Mouse (Mus musculus) olfactory bulb, adult 2 months (tissue): ENCODE data around the gene Slc2a12. TPM values are rescaled to one million over a fixed set of nuclear protein-coding genes. Genes with fewer than 3 reads are reported as not detected.

Source experiments
- H3K27ac ChIP-seq: fragments of 200-500 bp; 2 replicates; pipeline ENCODE4 v1.5.1; 2012; ENCODE audit warnings: low read depth, low read length; ENCODE audit not compliant: insufficient read depth
- H3K4me1 ChIP-seq: fragments of 200-500 bp; 2 replicates; pipeline ENCODE4 v1.6.1; 2012; ENCODE audit warnings: low read length; ENCODE audit not compliant: control insufficient read depth, insufficient read depth
- H3K4me3 ChIP-seq: fragments of 200-500 bp; 2 replicates; pipeline ENCODE4 v1.5.1; 2012; ENCODE audit warnings: mild to moderate bottlenecking, low read depth, low read length, moderate library complexity; ENCODE audit not compliant: insufficient read depth
- CTCF ChIP-seq: fragments of 200-500 bp; IDR thresholded peaks from 2 replicates; pipeline ENCODE4 v1.5.1; 2012; ENCODE audit warnings: low read depth, mild to moderate bottlenecking, low read length, moderate library complexity; ENCODE audit not compliant: insufficient read depth
- POLR2A ChIP-seq: fragments of 200-500 bp; IDR thresholded peaks from 2 replicates; pipeline ENCODE4 v1.6.1; 2012; ENCODE audit warnings: mild to moderate bottlenecking, low read depth, low read length, moderate library complexity; ENCODE audit not compliant: insufficient read depth
- WGBS: fragments of 180-500 bp; shearing (Covaris S2); methylation state at CpG from one replicate; pipeline ENCODE4 v1.1.7; 2018; 5-methylcytosine and 5-hydroxymethylcytosine counted together
- polyA plus RNA-seq: library from polyadenylated mRNA; stranded (reverse); fragments of >200 nt; gene quantifications from 2 replicates; pipeline ENCODE4 v1.2.4, GENCODE M21; 2012; ENCODE audit warnings: low replicate concordance; ENCODE audit not compliant: missing spikeins, insufficient read depth, insufficient read length

The Slc2a12 gene
- polyA plus RNA-seq, 1 experiment, result not detected

DNA sequence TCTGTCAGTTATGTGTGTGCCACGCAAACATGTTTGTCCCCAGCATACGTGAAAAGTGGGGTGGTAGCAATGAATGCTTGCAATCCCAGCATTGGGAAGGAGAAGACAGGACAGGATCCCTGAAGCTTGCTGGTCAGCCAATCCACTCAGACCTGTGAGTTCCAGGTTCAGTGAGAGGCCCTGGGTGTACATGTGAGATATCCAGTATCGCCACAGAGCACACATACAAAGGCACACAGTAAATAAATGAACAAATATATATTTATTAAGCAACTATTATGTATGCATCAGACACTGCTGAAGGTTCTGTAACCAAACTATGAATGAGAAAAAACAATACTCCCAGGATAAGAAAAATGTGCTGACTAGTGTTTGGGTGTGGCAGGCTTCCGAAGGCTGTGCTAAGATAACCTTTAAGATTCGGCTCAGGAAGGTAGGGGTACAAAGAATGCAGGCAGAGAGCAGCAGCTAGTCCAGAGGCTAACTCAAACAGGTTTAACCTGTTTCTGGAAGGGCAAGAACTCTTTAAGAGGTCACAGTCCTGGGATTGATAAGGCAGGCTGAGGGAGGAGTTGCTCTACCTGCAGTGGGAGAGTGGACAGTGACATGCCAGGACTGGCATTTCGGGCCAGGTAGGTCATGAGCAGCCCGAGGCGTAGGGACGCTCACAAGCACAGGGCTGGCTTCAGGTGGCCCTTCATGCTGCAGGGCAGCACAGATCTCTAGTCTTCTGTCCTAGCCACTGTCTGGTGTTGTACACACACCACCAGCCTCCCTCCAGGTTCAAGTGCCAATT is 53.5 kb downstream of the Slc2a12 start:
- TF ChIP-seq POLR2A (no peak), CTCF (no peak)
- Histone ChIP-seq H3K27ac (no peak overlapping the region), H3K4me3 (no peak overlapping the region), H3K4me1 (peaks cover 15% of the 10 kb centered on the region)
- 92% methylated on average over 9 of the region's 9 CpGs for WGBS

DNA sequence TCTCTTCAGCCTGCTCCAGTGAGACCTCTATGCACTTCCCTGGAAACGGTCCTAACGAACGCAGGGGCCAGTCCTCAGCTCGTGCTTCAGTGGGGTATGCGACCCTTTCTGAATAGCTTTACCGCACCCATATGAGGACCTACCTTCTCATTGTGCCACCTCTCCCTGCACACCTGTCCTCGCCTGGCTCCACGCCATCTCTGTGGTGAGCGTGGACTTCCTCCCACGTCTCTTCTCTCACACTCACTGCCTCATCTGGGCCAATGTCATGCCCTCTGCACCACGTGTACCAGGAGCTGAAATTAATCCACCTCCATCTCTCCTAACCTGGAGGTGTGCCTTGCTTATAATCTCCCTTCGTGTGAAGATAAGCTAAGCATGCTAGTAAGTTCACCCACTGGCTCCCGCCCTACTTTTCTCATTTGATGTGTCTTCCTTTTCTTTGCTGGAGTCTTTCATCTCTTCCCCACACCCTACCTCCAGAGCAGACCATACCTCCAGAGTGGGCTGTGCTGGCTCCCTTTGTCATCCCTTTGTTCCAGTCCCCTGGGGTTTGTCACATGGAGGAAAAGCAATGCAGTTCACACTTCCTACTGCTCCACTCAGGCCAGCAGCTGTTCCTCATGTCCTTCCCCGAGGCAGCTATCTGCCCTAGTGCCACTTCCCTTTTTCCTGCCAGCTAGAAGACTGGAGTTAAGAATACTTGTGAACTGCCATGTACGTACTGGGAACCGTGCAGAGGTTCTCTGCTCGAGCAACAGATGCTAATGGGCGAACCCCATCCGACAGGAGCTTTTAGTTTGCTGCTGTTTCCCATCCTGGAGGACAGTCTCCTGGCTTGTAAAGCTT is 54.9 kb downstream of the Slc2a12 start:
- Histone ChIP-seq H3K27ac (no peak overlapping the region), H3K4me3 (no peak overlapping the region), H3K4me1 (peaks cover 15% of the 10 kb centered on the region)
- 76% methylated on average over 19 of the region's 19 CpGs for WGBS
- TF ChIP-seq POLR2A, result no peak
- no peak for TF ChIP-seq CTCF

DNA sequence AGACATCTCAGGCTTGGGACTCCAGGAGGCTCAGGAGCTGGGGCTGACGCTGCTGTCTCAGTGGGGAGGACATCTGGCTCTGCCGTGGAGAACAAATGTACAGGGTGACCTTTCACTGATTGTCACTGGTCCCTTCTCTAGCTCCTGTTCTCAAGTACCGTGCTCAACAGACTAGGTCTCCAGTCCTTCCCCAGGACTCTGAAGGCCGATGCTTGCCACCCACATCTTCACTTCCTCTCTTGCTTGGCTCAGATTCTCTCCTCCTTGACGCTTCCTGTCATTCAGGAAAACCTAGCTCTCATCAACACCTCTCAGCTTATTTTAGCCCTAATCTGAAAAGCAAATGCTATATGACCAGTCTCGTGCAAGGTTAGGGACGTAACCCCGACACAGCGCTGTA is 56.0 kb downstream of the Slc2a12 start:
- H3K27ac ChIP-seq, result no peak overlapping the region
- no peak overlapping the region for H3K4me3 ChIP-seq
- WGBS, result 86% methylated on average over 9 of the region's 9 CpGs
- H3K4me1 ChIP-seq, result peaks cover 15% of the 10 kb centered on the region
- TF ChIP-seq CTCF, result no peak
- no peak for TF ChIP-seq POLR2A

DNA sequence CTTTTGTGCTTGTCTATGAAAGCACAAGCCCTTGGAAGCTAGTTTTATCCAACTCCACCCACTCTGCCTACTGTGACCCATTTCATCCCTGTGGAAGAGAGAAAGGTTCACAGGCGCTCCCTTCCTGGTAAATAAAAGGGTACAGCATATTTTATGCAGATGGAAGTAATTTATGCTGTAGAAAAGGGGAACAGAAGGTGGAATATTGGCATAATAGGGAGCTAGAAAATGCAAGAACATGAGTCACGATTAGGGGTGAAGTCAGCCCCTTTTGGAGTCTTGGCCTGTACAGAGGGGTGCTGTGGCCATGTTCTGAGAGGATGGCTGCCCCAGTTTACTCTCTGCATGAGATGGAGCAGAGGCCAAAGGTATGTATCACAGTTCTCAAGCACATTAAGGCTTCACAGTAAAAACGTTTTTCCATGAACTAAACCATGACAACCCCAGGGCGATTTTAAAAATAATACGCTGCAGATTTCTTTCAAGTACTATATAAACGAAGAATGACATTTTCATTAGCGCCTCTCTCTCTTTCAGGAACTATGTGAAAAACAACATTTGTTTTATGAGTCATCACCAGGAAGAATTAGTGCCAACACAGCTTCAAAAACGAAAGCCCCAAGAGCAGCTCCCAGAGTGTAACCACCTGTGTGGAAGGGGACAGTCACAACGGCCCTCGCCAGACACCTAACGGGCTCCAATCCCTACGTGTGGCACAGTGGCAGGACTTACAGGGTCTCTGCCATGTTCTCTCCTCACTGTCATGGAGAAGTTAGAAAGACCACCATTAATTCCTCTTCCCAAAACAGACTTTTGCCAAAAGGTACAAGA is 56.9 kb downstream of the Slc2a12 start:
- WGBS, result 54% methylated on average over 12 of the region's 12 CpGs
- no peak overlapping the region for H3K27ac ChIP-seq
- TF ChIP-seq CTCF, result no peak
- TF ChIP-seq POLR2A, result no peak
- H3K4me1 ChIP-seq, result peaks cover 15% of the 10 kb centered on the region
- no peak overlapping the region for H3K4me3 ChIP-seq

DNA sequence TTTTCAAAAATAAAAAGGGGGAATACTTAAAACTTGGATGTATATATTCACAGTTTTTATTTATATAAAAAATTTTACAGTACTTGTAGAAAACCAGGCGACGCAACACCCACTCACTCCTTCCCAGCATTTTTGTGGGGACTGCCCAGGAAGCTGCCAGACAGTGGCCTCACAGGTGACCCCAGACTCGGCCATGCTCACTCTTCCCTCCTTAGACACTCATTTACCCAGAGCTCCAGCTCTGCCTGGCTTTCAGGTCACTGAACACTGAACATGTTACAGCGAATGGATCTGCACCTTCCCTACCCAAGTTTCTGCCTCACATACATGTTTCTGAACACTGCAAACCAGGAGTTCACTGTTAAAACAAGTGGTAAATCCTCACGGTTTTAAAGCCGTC is 59.0 kb downstream of the Slc2a12 start:
- no peak overlapping the region for H3K4me3 ChIP-seq
- 92% methylated on average over 6 of the region's 6 CpGs for WGBS
- peaks cover 15% of the 10 kb centered on the region for H3K4me1 ChIP-seq
- H3K27ac ChIP-seq, result no peak overlapping the region
- TF ChIP-seq CTCF (no peak), POLR2A (no peak)

DNA sequence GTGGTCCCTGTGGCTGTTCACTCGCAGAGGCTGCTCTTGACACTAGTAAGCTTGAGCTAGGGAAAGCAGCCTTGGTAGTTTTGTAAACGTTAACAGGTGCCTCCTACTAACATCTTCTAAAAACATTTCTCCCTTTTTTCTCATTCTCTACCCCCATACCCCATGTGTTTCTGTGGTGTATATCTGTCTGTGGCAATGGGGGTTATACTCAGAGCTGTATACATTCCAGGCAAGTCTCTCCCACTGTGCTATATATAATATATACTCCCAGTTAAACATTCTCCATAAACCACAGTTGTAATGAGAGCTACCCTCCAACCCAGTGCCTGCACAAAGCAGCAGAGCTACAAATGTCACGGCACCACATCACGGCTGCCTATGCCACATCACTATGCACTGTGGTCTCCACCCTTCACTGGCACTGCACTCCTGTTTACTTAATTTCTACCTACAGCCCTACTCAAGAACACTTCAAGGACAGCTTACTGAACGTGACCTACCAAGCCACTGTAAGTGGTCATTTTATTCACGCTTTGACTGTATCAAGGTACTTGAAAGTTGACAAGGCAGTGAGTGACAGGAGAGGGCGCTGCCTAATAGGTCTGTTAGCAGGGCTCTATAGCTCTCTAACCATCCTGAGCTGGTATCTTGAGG is 63.5 kb downstream of the Slc2a12 start:
- Histone ChIP-seq H3K4me3 (no peak overlapping the region), H3K27ac (no peak overlapping the region), H3K4me1 (peaks cover 6% of the 10 kb centered on the region; the same call in 1 of the 2 replicates)
- TF ChIP-seq POLR2A (no peak), CTCF (no peak)
- 85% methylated on average over 7 of the region's 7 CpGs for WGBS

DNA sequence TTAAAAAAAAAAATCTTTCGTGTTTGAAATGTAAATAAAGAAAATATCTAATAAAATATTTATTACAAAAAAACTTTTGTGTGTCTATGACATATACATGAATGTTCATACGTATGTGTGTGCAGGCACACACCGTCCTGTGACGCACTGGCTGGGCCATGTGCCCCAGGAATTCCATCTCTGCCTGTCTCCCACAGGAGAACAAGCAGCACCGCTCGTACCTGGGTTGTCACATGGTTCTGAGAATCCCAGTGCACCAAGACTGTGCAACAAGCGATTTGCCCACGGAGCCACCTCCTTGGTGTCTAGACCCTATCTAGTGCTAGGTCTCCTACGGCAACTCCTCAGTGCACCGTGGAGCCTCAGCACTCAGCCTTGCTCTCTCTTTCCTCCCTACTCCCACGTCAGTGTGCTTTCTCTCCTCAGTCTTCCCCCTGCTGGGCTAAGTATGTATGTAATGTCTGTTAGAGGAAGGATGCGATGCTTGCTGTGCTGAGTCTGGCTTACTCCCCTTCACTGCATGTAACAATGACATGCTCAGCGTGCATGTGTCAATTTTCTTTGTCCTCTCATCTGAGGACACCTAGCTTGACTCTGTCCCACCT is 65.5 kb downstream of the Slc2a12 start:
- Histone ChIP-seq H3K4me1 (peaks cover 6% of the 10 kb centered on the region; the same call in 1 of the 2 replicates), H3K27ac (no peak overlapping the region), H3K4me3 (no peak overlapping the region)
- TF ChIP-seq POLR2A (no peak), CTCF (no peak)
- 66% methylated on average over 13 of the region's 13 CpGs for WGBS

- Histone ChIP-seq H3K27ac (no peak overlapping the region), H3K4me3 (no peak overlapping the region), H3K4me1 (peaks cover 6% of the 10 kb centered on the region; the same call in 1 of the 2 replicates)
- 82% methylated on average over 2 of the region's 2 CpGs for WGBS
- TF ChIP-seq POLR2A (no peak), CTCF (no peak)
Observed at GRCm38 (mm10) chr10:22712955-22713354, 68.1 kb downstream of the Slc2a12 start.
